Mouse (Mus musculus) liver, embryonic 13.5 days (tissue): ENCODE data around the gene Romo1. TPM values are rescaled to one million over a fixed set of nuclear protein-coding genes. Genes with fewer than 3 reads are reported as not detected.
A peak's percentile ranks its signal among the peaks of the same experiment; 100 is the strongest.
"Not testable (repeated sequence)": the region's sequence is repeated elsewhere in the genome, so short reads cannot be mapped to it uniquely, and the experiment has no call there.

Experiments used
- ATAC-seq: fragments of 200-750 bp; cut with Nextera tagmentation; 2 replicates; pipeline ENCODE4 v1.8.0; 2017; ENCODE audit warnings: low read depth, mild to moderate bottlenecking, moderate number of reproducible peaks, moderate library complexity
- DNase-seq: peaks from one replicate; pipeline ENCODE4 v3.0.0; 2022
- H3K27ac ChIP-seq: fragments of 300-500 bp; sonication (generic); 2 replicates; pipeline ENCODE4 v1.5.1; 2015; ENCODE audit warnings: moderate library complexity, mild to moderate bottlenecking, inconsistent platforms
- H3K27me3 ChIP-seq: fragments of 300-500 bp; sonication (generic); 2 replicates; pipeline ENCODE4 v1.6.1; 2015; ENCODE audit warnings: mild to moderate bottlenecking, inconsistent platforms
- H3K36me3 ChIP-seq: fragments of 300-500 bp; sonication (generic); 2 replicates; pipeline ENCODE4 v1.6.1; 2015; ENCODE audit warnings: mild to moderate bottlenecking, inconsistent platforms
- H3K4me1 ChIP-seq: fragments of 300-500 bp; sonication (generic); replicated peaks from 2 replicates; pipeline ENCODE4 v1.6.1; 2015; ENCODE audit warnings: inconsistent platforms
- H3K4me2 ChIP-seq: fragments of 300-500 bp; sonication (generic); 2 replicates; pipeline ENCODE4 v1.6.1; 2015; ENCODE audit warnings: inconsistent platforms, mild to moderate bottlenecking, moderate library complexity
- H3K4me3 ChIP-seq: fragments of 300-500 bp; sonication (generic); replicated peaks from 2 replicates; pipeline ENCODE4 v1.5.1; 2015; ENCODE audit warnings: mild to moderate bottlenecking, inconsistent platforms
- H3K9ac ChIP-seq: fragments of 300-500 bp; sonication (generic); 2 replicates; pipeline ENCODE4 v1.6.1; 2015; ENCODE audit warnings: mild to moderate bottlenecking, inconsistent platforms
- H3K9me3 ChIP-seq: fragments of 300-500 bp; sonication (generic); replicated peaks from 2 replicates; pipeline ENCODE4 v1.6.1; 2016; ENCODE audit warnings: inconsistent platforms
- WGBS: fragments of 180-500 bp; shearing (Covaris S2); methylation state at CpG from one replicate; pipeline ENCODE4 v1.1.7; 2015; ENCODE audit not compliant: insufficient replicate concordance; 5-methylcytosine and 5-hydroxymethylcytosine counted together
- polyA plus RNA-seq: library from polyadenylated mRNA; unstranded; fragments of >200 nt; fragmentation: Nextera tagmentation; extraction: Ambion mirVana; gene quantifications from 2 replicates; pipeline ENCODE4 v1.2.1, GENCODE M21; 2015

Gene Romo1
- polyA plus RNA-seq: 254 and 270 TPM in 2 replicates

DNA sequence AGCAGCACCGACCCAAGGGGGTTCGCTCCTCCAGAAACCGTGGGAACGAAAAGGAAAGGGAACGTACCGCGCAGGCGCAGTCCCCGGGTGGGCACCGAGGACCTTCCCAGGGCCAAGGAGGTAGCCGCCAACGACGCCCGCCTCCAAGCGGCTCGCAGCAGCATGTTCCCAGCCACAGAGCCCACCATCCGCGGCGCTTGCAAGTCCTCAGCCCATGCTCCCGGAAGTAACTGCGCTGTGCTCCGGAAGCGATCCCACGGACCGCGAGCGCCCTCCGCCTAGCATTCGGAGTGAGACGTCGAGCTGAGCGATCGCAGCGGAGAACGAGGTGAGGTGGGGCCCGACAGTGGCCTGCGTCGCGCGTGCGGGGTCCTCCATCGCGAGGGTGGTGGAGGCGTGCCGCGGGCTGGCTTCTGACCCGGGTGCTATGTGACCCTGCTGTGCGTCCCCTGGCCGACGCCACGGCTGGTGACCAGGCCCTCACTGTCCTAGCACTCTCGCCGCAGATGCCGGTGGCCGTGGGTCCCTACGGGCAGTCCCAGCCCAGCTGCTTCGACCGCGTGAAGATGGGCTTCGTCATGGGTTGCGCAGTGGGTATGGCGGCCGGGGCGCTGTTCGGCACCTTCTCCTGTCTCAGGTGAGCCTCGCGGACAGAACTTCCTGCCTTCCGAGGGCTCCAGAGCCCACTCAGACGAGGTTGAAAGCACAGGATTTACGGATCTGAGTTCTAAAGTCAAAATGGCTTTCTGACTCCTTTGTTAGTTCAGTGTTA is at the start of gene Romo1, which contains the start of gene Nfs1:
Gene Romo1, plus strand, starts transcription at position 87 of the 772 bp plus-strand sequence.
Gene Nfs1, minus strand, starts transcription at position 234 of the 772 bp plus-strand sequence.
- H3K36me3 ChIP-seq: peaks cover 53% of the 10 kb centered on the region
- DNase-seq (peak; percentile 89), ATAC-seq (peak; percentile 92)
- WGBS: under 1% methylated on average over 70 of the region's 70 CpGs
- peak within 1 kb of the TSS; percentile 92 for H3K4me3 ChIP-seq
- H3K9me3 ChIP-seq: no peaks in the 10 kb centered on the region
- peak within 1 kb of the TSS; percentile 94 for H3K27ac ChIP-seq
- H3K4me2 ChIP-seq: peak within 1 kb of the TSS; percentile 96
- H3K27me3 ChIP-seq: no peaks in the 10 kb centered on the region
- H3K4me1 ChIP-seq: peaks cover 23% of the 10 kb centered on the region
- peak within 1 kb of the TSS; percentile 92 for H3K9ac ChIP-seq

DNA sequence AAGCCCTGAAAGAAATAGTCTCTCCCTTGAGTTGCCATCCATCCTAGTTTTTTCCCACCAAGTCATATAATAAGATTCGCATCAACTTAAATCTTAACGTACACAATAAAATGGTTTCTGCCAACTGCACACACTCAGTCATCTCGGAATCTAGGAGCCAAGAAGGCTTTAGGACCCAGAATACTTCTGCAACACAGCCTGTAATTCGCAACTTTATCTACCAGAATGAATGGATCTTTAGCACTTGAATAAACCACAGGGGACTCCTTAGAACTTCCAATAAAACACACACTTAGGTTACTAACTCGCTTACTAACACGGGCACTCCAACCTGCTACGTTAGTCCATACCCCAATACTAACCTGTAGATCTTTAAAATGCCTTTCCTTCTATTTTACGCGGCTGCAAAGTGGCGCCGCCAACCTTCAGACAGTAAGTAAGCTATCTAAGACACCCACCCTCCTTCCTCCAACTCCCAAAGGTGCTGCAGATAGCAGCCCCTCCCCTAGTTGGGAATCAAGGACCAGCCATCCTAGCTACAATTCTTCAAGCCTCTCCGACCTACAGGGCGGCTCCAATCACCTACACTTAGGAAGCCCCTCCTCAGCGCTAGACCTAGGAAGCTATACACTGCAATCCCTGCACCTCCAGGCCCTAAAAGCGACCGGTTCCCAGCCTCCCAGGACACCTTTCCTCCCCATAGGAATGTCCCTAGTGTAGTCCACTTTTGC is 33.0 kb upstream of the Romo1 start:
- Histone ChIP-seq H3K4me2 (peak overlapping the region; percentile 87), H3K36me3 (peaks cover 9% of the 10 kb centered on the region), H3K4me1 (peaks cover 31% of the 10 kb centered on the region), H3K9me3 (no peaks in the 10 kb centered on the region), H3K9ac (peak overlapping the region; percentile 90), H3K27ac (peak overlapping the region; percentile 82), H3K27me3 (no peaks in the 10 kb centered on the region), H3K4me3 (peak overlapping the region; percentile 89)
- under 1% methylated on average over 16 of the region's 16 CpGs for WGBS
- ATAC-seq (peak; percentile 73), DNase-seq (peak; percentile 28)

- DNase-seq: peak; percentile 82
- H3K4me3 ChIP-seq: peak within 1 kb of the TSS; percentile 89
- H3K4me1 ChIP-seq: peaks cover 31% of the 10 kb centered on the region
- under 1% methylated on average over 73 of the region's 74 CpGs for WGBS
- H3K4me2 ChIP-seq: peak within 1 kb of the TSS; percentile 87
- H3K36me3 ChIP-seq: peaks cover 4% of the 10 kb centered on the region
- H3K9ac ChIP-seq: peak within 1 kb of the TSS; percentile 90
- peak within 1 kb of the TSS; percentile 82 for H3K27ac ChIP-seq
- peak; percentile 91 for ATAC-seq
- H3K9me3 ChIP-seq: no peaks in the 10 kb centered on the region
- no peaks in the 10 kb centered on the region for H3K27me3 ChIP-seq
Measured at GRCm38 (mm10) chr2:156111358-156112079, 32.3 kb upstream of the Romo1 start, which contains the start of the genes Cpne1 and Rbm12. TSS of gene Cpne1 (minus strand) at chr2:156111965. TSS of gene Rbm12 (minus strand) at chr2:156111978.

- not testable (repeated sequence) for ATAC-seq, H3K27ac ChIP-seq, DNase-seq, H3K36me3 ChIP-seq, H3K27me3 ChIP-seq, H3K9me3 ChIP-seq
- Histone ChIP-seq H3K9ac (peak overlapping the region; percentile 90), H3K4me1 (peaks cover 31% of the 10 kb centered on the region), H3K4me2 (peak overlapping the region; percentile 87), H3K4me3 (peak overlapping the region; percentile 89)
- WGBS: 16% methylated on average over 5 of the region's 5 CpGs
Measured at GRCm38 (mm10) chr2:156112080-156112423, 31.8 kb upstream of the Romo1 start.

DNA sequence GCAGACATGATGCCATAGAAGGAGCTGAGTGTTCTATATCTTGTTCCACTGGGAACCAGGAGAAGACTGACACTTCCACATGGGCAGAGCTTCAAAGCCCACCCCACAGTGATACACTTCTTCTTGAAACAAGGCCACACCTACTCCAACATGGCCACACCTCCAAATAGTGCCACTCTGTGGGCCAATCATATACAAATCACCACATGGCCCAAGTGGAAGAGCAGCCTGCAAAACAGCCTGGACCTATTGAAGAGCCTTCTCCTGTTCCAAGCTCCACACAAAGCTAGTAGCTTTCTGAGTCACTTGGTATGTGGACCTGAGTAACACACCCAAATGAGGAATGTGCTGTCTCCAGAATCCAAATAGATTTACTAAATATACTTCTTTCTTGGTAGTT is 24.3 kb upstream of the Romo1 start:
- Histone ChIP-seq H3K27me3 (no peaks in the 10 kb centered on the region), H3K27ac (no peak overlapping the region), H3K4me1 (no peaks in the 10 kb centered on the region), H3K9me3 (no peaks in the 10 kb centered on the region), H3K9ac (no peak overlapping the region), H3K4me3 (no peak overlapping the region), H3K4me2 (no peak overlapping the region), H3K36me3 (peaks cover 14% of the 10 kb centered on the region)
- DNase-seq (no peak), ATAC-seq (no peak)

GRCm38 (mm10) chr2:156123731-156124130 is 20.1 kb upstream of the Romo1 start:
- DNase-seq: no peak
- H3K4me1 ChIP-seq: no peaks in the 10 kb centered on the region
- 82% methylated on average over 5 of the region's 5 CpGs for WGBS

GRCm38 (mm10) chr2:156126992-156127391 is 16.8 kb upstream of the Romo1 start, which contains the start of gene Gm28036:
TSS of gene Gm28036 (minus strand) at chr2:156127092.
- 92% methylated on average over 5 of the region's 5 CpGs for WGBS
- Histone ChIP-seq H3K9ac (no peak within 1 kb of the TSS), H3K27me3 (no peaks in the 10 kb centered on the region), H3K9me3 (no peaks in the 10 kb centered on the region), H3K36me3 (peaks cover 63% of the 10 kb centered on the region), H3K4me1 (no peaks in the 10 kb centered on the region), H3K4me2 (no peak within 1 kb of the TSS), H3K4me3 (no peak within 1 kb of the TSS), H3K27ac (no peak within 1 kb of the TSS)
- DNase-seq: no peak
- ATAC-seq: no peak

More at GRCm38 (mm10) chr2:156123731-156124130, 20.1 kb upstream of the Romo1 start:
- peaks cover 48% of the 10 kb centered on the region for H3K36me3 ChIP-seq
- H3K27ac ChIP-seq: no peak overlapping the region
- no peak overlapping the region for H3K4me3 ChIP-seq
- no peak overlapping the region for H3K4me2 ChIP-seq
- ATAC-seq: no peak
- H3K27me3 ChIP-seq: no peaks in the 10 kb centered on the region
- H3K9me3 ChIP-seq: no peaks in the 10 kb centered on the region
- no peak overlapping the region for H3K9ac ChIP-seq

DNA sequence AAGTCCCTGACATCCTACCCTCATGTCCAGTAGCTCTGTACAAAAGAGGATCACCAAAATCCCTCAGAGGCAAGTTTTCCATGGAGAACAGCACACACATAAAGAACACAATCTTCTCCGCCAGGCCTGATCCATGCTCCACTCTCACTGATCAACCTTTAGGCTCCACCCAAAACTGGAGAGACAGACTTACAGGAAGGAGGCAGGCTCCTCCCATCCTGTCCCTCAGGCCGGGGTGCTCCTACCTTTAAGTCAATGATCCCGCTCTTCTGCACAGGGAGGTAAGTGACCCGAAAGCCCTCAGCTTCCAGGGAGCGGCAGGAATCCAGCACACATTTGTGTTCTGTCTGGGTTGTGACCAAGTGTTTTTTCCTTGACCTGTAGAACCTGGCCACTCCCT is 9.7 kb upstream of the Romo1 start:
- peaks cover 54% of the 10 kb centered on the region for H3K36me3 ChIP-seq
- no peak overlapping the region for H3K27ac ChIP-seq
- no peak for DNase-seq
- H3K4me1 ChIP-seq: no peaks in the 10 kb centered on the region
- ATAC-seq: no peak
- no peak overlapping the region for H3K4me2 ChIP-seq
- no peaks in the 10 kb centered on the region for H3K27me3 ChIP-seq
- WGBS: 79% methylated on average over 5 of the region's 5 CpGs
- H3K9ac ChIP-seq: no peak overlapping the region
- no peak overlapping the region for H3K4me3 ChIP-seq
- no peaks in the 10 kb centered on the region for H3K9me3 ChIP-seq

DNA sequence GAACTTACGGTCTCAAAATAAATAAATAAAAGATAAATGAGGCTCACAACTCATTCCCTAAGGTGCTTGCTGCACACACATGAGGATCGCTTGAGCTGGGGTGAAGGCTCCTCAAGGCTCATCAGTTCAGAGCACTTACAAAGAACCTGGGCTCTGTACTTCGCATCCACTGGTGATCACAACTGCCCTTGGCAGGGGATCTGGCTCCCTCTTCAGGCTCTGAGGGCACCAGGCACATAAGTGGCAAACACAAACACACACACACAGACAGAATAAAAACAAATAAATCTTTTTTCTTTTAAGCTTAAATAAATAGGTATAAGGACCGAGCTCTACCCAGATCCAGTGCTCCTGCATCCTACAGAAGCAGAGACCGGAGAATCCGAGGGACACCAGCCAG is 8.1 kb upstream of the Romo1 start:
- DNase-seq (no peak), ATAC-seq (no peak)
- H3K4me3 ChIP-seq: no peak overlapping the region
- no peak overlapping the region for H3K27ac ChIP-seq
- H3K9ac ChIP-seq: no peak overlapping the region
- H3K9me3 ChIP-seq: no peaks in the 10 kb centered on the region
- H3K4me1 ChIP-seq: 0 out of 2 replicates have a peak, but pooled peaks cover 4% of the 10 kb centered on the region
- WGBS: 82% methylated on average over 6 of the region's 6 CpGs
- H3K27me3 ChIP-seq: no peaks in the 10 kb centered on the region
- peaks cover 63% of the 10 kb centered on the region for H3K36me3 ChIP-seq
- no peak overlapping the region for H3K4me2 ChIP-seq

GRCm38 (mm10) chr2:156142820-156143219 is 1.0 kb upstream of the Romo1 start:
- ATAC-seq (no peak), DNase-seq (no peak)
- peak overlapping the region; percentile 92 for H3K4me3 ChIP-seq
- H3K9ac ChIP-seq: peak overlapping the region; percentile 92
- no peaks in the 10 kb centered on the region for H3K9me3 ChIP-seq
- WGBS: 76% methylated on average over 2 of the region's 2 CpGs
- peak overlapping the region; percentile 94 for H3K27ac ChIP-seq
- peak overlapping the region; percentile 96 for H3K4me2 ChIP-seq
- peaks cover 49% of the 10 kb centered on the region for H3K36me3 ChIP-seq
- no peaks in the 10 kb centered on the region for H3K27me3 ChIP-seq
- peaks cover 23% of the 10 kb centered on the region for H3K4me1 ChIP-seq

GRCm38 (mm10) chr2:156143367-156143766 is 472 bp upstream of the Romo1 start:
- Histone ChIP-seq H3K9me3 (no peaks in the 10 kb centered on the region), H3K27ac (peak overlapping the region; percentile 94), H3K27me3 (no peaks in the 10 kb centered on the region), H3K36me3 (peaks cover 53% of the 10 kb centered on the region), H3K4me1 (peaks cover 23% of the 10 kb centered on the region), H3K9ac (peak overlapping the region; percentile 92), H3K4me2 (peak overlapping the region; percentile 96), H3K4me3 (peak overlapping the region; percentile 92)
- WGBS: 2% methylated on average over 16 of the region's 16 CpGs
- DNase-seq (no peak), ATAC-seq (0 out of 2 replicates have a peak, but pooled peaks have one; percentile 2)
